Mouse (Mus musculus) cerebellum, adult 11-12 months (tissue): ENCODE results near the gene Btg2.

Experiments used
- DNase-seq: peaks from one replicate; pipeline ENCODE4 v3.0.0; 2022

Gene Btg2

DNA sequence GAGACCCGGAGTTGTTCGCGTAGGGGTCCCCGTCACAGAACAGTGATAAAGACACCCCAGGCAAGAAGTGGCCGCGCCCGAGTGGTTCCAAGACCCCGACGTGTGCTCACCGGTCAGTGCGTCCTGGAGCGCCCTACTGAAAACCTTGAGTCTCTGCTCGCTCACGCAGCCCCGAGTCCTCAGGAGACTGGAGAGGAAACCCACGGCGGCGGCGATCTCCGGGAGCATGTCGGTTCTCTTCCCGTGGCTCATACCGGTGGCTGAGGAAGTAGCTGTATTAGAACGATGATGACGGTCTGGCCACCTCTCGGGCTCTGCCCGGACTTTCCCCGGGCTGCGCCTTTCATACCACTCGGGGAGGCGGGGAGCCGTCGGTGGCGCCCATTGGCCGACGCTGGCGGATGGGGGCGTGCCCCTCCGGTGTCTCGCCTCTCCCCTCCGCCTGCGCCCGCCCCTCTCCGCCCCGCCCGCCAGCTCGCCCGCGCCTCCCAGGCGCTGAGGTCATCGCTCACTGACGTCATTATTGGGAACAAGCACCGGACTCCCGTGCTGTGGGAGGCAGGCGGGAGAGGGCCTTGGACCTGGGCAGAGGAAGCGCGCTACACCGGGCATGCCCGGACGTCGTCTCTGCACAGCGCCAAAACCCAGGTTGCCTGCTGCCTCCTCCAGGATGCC, at the start of gene Btg2:
Btg2 (minus strand) TSS at position 319 of the 675 bp plus-strand sequence.
- DNase-seq: peak; percentile 99

DNA sequence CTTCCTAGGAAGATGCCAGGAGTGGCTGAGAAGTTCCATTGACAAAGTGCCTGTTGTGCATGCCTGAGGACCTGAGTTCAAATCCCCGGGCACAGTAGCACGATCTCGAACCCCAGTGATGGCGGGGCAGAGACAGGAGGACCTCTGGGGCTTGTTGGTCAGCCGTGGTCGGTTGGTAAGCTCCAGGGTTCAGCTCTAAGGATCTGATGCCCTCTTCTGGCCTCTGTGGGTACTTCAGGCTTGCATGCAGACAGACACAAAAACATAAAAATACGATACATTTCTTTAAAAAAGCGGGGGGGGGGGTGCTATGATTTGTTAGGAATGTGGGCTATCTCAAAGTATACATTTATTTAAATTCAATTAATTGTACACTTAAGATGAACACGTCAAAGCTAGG, 43.3 kb upstream of the Btg2 start:
- DNase-seq: no peak

DNA sequence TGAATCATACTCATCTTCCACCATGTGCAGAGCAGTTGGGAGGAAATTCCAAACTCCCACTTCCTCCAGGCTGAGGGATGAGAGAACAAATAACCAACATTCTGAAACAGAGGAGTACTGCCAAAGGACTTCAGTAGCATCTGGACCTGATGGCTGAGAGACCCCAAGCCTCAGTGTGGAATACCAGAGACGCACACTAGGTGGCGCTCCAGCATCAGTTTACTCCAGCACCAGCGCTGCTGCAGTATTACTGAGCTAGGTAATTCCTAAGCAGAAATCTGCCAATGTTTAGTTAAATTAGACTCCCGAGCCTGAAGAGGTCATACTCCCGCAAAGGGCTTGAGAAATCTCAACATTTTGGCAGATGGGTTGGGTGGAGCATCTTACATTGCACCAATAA, 41.3 kb upstream of the Btg2 start:
- DNase-seq: peak; percentile 76

GRCm38 (mm10) chr1:134117110-134117509, 38.2 kb upstream of the Btg2 start:
- no peak for DNase-seq

DNA sequence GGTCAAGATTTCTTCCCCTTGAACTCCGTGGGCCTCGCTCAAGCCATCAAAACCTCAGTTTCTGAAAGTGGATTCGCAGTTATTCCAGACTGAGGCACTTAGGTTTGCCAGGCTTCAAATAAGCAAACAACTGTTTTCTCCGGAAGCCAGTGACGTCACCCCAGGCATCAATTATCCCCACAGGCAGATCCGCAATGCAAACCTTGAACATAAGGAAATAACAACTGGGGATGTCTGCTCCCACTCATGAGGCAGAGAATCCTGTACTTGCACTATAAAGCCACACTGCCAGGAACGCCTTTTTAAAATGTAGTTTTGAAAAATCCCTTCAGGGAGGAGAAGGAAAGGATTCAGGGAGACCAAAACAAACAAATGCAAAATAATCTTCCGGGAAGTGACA, 36.5 kb upstream of the Btg2 start:
- DNase-seq: no peak

DNA sequence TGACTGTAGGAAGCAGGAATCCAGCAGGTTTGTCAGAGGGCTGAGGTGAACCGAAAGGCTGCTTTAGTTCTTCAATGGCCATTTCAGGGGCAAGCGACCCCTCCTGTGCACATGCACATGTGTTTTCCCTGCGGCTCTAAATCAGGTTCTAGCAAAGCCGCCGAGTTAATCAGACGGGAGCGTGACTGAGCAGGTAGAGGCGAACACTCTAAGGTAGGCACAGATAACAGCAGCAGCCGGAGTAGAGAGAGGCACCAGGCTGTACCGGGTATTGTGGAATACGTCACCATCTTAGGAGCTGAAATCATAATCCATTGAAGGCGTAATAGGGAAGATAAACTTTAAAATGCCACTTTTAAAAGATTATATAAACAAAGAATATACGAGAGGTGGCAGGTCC, 35.8 kb upstream of the Btg2 start:
- DNase-seq: no peak

- no peak for DNase-seq
Measured at GRCm38 (mm10) chr1:134114018-134114417, 35.1 kb upstream of the Btg2 start.

DNA sequence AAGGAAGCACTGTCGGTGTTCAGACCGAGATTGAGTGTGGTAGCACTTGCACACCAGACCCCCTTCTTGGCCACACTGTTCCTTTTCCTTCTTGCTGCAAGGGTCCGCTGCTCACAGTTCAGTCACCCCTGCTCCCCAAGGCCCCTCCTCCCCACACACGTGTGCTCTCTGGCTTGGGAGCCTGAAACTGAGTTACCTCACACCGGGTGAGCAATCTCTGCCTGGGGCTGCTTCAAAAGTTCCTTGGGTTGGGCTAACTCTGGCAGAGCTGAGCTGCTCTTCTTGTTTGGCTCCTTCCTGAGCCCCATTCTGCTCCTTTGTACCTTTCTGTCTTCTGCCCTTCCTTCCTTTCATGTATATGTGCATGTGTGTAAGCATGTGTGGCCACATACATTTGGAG, 34.6 kb upstream of the Btg2 start:
- DNase-seq: no peak

DNA sequence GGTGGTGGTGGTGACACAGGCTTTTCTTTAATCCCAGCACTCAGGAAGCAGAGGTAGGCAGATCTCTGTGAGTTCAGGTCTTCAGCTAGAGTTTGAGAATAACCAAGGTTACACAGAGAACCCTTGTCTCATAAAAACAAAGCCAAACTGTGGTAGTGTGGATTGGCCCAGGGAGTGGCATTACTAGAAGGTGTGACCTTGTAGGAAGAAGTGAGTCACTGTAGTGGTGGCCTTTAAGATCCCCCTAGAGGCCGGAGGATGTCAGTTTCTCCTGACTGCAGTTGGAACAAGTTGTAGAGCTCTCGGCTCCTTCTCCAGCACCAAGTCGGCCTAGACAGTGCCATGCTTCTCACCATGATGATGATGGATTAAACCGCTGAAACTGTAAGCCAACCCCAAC, 32.1 kb upstream of the Btg2 start, which contains the start of gene Chit1:
Chit1 (plus strand) TSS at position 264 of the 400 bp plus-strand sequence.
- no peak for DNase-seq

- no peak for DNase-seq
Measured at GRCm38 (mm10) chr1:134110449-134110848, 31.5 kb upstream of the Btg2 start.

GRCm38 (mm10) chr1:134110015-134110414, 31.1 kb upstream of the Btg2 start:
- DNase-seq: no peak

DNA sequence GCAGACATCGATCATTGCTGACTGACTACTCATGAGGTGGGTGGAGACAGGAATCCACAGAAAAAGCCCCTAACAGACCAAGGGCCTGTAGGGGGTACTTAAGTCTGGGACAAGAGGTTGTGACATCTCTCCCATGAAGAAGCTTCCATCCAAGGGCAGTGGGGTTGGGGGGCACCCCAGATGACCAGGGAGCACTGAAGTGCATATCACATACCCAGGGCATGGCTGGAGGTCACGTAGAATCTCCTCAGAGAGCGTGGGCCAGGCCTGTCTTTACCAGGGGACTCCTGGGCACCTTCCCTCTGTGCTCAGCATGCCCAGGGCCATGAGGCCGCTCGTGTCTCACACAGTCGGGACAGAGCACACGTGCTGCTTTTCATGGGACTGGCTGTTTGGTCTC, 28.9 kb upstream of the Btg2 start:
- DNase-seq: no peak

DNA sequence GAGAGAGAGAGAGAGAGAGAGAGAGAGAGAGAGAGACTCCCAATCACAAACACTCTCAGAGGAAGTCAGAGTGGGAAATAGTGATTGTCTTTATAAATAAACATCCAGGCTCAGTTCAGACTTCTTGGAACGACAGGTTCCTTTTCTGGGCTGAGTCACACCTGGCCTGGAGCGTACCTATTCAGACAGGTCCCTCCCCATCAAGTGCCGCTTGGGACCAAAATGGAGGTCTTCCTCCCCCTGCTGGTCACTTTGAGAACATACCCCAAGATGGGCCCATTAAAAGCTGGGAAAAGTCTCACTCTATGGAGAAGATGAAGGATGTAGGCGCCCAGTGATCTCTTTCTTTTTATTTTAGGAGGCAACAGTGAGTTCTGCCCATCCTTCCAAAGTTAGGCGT, 27.8 kb upstream of the Btg2 start:
- peak; percentile 63 for DNase-seq

DNA sequence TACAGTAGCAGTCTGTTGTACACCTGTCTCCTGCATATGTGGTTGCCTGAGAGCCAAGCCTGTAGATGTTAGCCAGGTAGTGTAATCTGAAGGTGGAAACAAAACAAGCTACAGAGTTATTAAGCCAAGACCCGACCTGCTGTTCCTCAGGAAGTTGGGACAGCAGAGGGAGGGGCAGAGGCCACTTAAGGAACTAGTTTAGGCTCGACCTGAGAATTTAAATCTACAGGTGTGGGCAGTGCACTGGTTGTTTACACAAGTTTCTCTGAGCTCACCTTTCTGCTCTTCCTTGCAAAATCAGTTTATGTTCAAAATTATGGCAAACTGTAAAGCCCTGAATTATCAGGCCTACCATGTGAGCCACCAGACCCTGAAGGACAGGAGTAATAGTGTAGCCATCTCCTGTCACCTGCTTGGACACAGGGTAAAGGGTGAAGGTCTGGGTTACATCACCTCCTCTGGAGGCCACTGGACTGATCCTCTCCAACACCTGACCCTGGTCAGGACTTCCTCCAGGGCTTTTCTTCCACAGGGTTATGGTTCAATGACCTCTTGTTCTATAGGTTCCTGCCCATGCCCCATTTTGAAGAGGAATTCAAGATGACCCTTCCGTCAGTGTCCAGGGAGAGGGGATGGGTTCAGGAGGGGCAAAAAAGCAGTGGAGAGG, 27.0 kb upstream of the Btg2 start:
- no peak for DNase-seq

- DNase-seq: no peak
Measured at GRCm38 (mm10) chr1:134105043-134105763, 26.3 kb upstream of the Btg2 start.

DNA sequence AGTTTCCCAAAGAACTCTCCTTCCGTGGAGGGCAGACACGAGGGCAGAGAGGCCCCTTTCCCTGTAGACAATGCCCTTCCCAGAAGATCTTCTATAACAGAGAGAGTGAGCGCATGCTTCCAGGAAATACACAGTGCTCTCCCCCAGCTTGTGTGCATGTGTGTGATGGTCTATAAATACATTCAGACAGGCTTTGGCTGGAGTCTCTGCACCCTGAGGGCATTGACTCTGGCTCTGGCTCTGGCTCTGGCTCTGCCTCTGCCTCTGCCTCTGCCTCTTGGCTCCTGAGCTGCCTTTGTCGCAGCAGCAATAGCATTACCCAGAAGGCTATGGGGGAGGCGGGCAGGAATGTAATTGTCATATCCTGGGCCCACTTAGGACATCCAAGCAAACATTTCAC, 24.9 kb upstream of the Btg2 start:
- DNase-seq: no peak

DNA sequence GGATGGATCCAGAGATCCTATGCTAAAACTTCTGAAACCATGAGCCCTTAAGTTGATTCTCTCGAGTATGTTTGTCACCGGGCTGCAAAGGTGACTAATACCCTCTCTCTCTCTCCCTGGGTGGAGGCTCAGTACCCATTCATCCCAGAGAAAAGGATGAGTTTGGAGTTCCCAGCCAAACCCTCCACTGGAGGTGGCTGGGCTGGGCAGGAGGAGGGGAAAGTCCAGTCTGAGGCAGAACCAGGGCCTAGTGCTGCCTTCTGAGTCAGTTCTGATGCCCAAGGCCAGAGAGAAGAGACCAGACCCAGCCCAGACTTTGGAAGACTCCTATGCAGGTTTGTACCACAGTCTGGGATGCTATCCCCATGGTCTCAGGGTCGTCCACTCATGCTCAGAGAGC, 22.7 kb upstream of the Btg2 start:
- no peak for DNase-seq

GRCm38 (mm10) chr1:134100928-134101327, 22.0 kb upstream of the Btg2 start:
- DNase-seq: no peak

DNA sequence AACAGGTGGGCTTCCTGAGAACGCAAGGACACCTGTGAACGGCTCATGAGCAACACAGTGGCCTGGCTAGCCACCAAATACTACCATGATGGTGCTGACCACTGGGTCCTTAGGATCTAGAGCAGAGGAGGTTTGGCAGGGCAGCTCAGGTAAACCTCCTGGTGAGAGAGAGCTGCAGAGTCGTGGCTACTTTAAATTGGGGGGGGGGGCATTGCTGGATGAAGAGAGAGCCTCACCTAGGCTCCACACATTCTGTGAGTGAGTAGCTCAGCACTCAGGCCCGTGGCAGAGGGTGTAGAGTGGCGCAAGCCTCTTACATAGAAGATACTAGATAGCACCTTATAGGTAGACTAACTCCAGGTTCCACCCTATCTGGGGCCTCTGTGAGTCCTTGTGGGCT, 21.5 kb upstream of the Btg2 start:
- peak; percentile 20 for DNase-seq

DNA sequence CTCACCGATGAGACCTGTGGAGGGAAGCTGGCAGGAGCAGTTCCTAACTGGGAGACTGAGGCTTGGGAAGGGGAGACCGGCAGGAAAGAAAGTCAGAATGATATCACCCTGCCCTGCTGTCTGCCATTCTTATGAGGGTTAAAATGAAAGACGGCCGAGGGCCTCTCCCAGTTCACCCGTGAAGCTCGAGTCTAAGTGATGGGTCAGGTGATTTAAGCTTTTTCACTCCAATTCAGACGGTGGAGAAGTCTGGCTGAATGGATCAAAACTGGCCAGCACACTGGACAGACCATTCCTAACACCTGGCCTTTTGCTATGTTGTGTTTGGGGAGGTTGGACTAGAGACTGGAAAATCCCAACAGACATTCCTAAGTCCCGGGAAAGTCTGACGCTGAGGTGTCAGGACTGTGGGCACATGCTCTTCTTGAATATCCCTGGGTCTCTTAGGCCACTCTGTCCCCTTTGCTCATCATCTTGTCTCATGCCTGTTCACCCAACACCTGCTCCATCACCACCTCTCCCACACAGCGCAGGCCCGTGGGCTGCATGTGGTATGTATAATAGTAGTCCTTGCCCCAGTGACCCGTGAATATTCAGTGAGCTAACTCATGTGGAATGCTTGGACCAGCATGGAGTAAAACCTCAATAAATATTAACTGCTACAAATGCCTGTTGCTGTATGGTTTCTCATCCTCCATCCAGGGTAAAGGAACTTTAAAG, 20.8 kb upstream of the Btg2 start:
- peak; percentile 21 for DNase-seq

DNA sequence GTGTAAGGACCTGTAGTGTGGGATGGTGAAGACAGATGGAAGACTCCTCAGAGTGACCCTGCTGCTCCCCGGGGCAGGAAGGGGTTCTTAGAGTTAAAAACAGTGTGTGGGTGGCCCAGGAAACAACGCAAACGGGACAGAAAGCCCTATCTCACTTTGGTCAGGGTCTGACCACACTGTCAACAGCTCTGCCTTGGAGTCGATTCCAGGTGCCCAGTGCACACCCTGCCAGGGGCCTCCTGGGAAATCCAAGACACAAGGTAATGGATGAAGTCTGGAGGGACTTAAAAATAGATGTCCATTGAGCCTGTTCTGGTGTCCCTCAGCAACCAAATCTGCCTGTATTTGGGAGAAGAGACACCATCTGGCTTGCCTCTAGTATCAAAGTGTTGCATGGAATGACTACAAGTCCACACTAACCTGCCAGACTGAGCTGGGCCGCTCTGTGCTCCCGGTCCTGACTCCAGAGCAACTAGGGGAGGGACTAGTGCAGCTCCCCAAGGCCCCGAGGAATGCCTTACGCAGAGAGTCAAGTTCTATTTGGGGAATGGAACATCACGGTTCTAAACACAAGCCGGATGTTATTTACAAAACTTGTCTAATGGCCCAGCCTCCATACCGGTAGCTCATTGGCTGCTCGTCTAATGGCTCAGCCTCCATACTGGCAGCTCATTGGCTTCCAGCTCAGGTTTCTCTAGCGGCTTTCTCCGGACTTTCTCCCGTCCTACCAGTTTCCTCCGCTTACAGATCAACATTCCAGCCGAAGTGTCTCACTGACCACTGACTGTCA, 20.0 kb upstream of the Btg2 start:
- peak; percentile 62 for DNase-seq

DNA sequence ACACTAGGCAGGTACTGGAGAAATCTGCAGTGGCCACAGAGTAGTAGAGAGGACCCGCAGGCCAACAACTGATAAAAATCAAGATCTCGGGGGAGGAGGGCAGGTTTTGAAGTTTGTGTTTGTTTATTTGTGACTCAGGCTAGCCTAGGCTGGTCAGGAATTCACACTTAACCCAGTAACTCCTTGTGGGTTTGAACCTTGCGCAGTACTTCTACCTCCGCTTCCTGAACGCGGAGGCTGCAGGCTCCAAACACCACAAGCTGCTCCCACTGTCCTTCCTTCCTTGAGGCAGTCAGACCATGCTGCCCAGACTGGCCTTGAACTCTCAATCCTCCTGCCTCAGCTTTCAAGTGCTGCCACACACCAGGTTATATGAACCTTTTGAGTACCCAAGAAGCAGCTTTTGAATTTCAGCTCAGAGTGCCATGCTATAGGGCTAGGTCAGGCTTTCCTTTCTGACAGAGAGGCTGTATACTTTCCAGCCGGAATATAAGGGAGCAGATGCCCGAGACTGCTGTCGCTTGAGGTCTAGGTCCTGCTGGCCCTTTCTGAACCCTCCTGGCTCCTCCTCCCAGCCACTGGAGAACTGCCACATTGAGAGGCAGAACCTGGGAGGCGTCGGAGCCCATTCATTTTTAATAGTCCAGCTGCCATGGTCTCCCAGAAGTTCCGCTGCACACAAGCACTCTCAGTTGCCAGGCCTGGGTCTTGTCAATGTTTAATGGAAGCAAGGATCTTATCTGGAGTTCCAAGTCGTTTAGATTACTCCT, 19.2 kb upstream of the Btg2 start:
- DNase-seq: peak; percentile 36
